Mouse (Mus musculus): ENCODE results near the gene Lypd6b. TPM values are rescaled to one million over a fixed set of nuclear protein-coding genes. Genes with fewer than 3 reads are reported as not detected.

Gene Lypd6b
- polyA plus RNA-seq, 1 experiment from 2014 or later = 0.92 TPM

- H3K27me3 ChIP-seq (ENCODE audit: control insufficient read depth, insufficient read depth, low read length) = no peaks in the 10 kb centered on the region
- no peaks in the 10 kb centered on the region; the same call in 1 of the 2 replicates for H3K36me3 ChIP-seq (ENCODE audit: control insufficient read depth, insufficient read depth, low read length)
- H3K4me2 ChIP-seq (ENCODE audit: low read depth, low read length, severe bottlenecking) = no peak overlapping the region
- H3K4me1 ChIP-seq (replicated peaks; ENCODE audit: control insufficient read depth, insufficient read depth, low read length) = no peaks in the 10 kb centered on the region
- H3K9me3 ChIP-seq (ENCODE audit: control insufficient read depth, low read length) = no peaks in the 10 kb centered on the region
- no peak overlapping the region for H3K4me3 ChIP-seq (ENCODE audit: low read depth, low read length)
- no peak overlapping the region for H3K9ac ChIP-seq (ENCODE audit: low read length)
- ATAC-seq (replicated peaks; ENCODE audit: low FRiP score) (no peak), DNase-seq (ENCODE audit: low spot score) (no peak)
- no peak overlapping the region for H3K27ac ChIP-seq (ENCODE audit: low read depth, low read length)
- 84% methylated on average over 4 of the region's 4 CpGs for WGBS
Measured at GRCm38 (mm10) chr2:49776407-49776806, 11.1 kb upstream of the Lypd6b start.

- H3K4me1 ChIP-seq (replicated peaks; ENCODE audit: control insufficient read depth, insufficient read depth, low read length) = no peaks in the 10 kb centered on the region
- H3K4me2 ChIP-seq (ENCODE audit: low read depth, low read length, severe bottlenecking) = peak overlapping the region; percentile 100
- DNase-seq (ENCODE audit: low spot score) (no peak), ATAC-seq (replicated peaks; ENCODE audit: low FRiP score) (peak; percentile 69)
- 1% methylated on average over 14 of the region's 14 CpGs for WGBS
- H3K27ac ChIP-seq (ENCODE audit: low read depth, low read length) = no peak overlapping the region
- H3K9ac ChIP-seq (ENCODE audit: low read length) = peak overlapping the region; percentile 67
- H3K4me3 ChIP-seq (ENCODE audit: low read depth, low read length) = peak overlapping the region; percentile 60
- H3K9me3 ChIP-seq (ENCODE audit: control insufficient read depth, low read length) = no peaks in the 10 kb centered on the region
- no peaks in the 10 kb centered on the region for H3K36me3 ChIP-seq (ENCODE audit: control insufficient read depth, insufficient read depth, low read length)
- peaks cover 31% of the 10 kb centered on the region for H3K27me3 ChIP-seq (ENCODE audit: control insufficient read depth, insufficient read depth, low read length)
Measured at GRCm38 (mm10) chr2:49788051-49788418, 547 bp downstream of the Lypd6b start.

GRCm38 (mm10) chr2:49788643-49789042 lies 1.2 kb downstream of the Lypd6b start:
- 15% methylated on average over 3 of the region's 3 CpGs for WGBS
- H3K4me3 ChIP-seq (ENCODE audit: low read depth, low read length) = no peak overlapping the region
- DNase-seq (ENCODE audit: low spot score) = no peak
- H3K27me3 ChIP-seq (ENCODE audit: control insufficient read depth, insufficient read depth, low read length) = peaks cover 31% of the 10 kb centered on the region
- no peak overlapping the region for H3K4me2 ChIP-seq (ENCODE audit: low read depth, low read length, severe bottlenecking)
- H3K9me3 ChIP-seq (ENCODE audit: control insufficient read depth, low read length) = no peaks in the 10 kb centered on the region
- H3K4me1 ChIP-seq (replicated peaks; ENCODE audit: control insufficient read depth, insufficient read depth, low read length) = no peaks in the 10 kb centered on the region
- ATAC-seq (replicated peaks; ENCODE audit: low FRiP score) = no peak
- H3K36me3 ChIP-seq (ENCODE audit: control insufficient read depth, insufficient read depth, low read length) = no peaks in the 10 kb centered on the region
- no peak overlapping the region for H3K9ac ChIP-seq (ENCODE audit: low read length)
- H3K27ac ChIP-seq (ENCODE audit: low read depth, low read length) = no peak overlapping the region

GRCm38 (mm10) chr2:49789078-49789477 lies 1.6 kb downstream of the Lypd6b start:
- Histone ChIP-seq H3K9ac (ENCODE audit: low read length) (no peak overlapping the region), H3K27ac (ENCODE audit: low read depth, low read length) (no peak overlapping the region), H3K4me2 (ENCODE audit: low read depth, low read length, severe bottlenecking) (no peak overlapping the region), H3K36me3 (ENCODE audit: control insufficient read depth, insufficient read depth, low read length) (no peaks in the 10 kb centered on the region), H3K9me3 (ENCODE audit: control insufficient read depth, low read length) (no peaks in the 10 kb centered on the region), H3K4me1 (replicated peaks; ENCODE audit: control insufficient read depth, insufficient read depth, low read length) (no peaks in the 10 kb centered on the region), H3K27me3 (ENCODE audit: control insufficient read depth, insufficient read depth, low read length) (peaks cover 31% of the 10 kb centered on the region), H3K4me3 (ENCODE audit: low read depth, low read length) (no peak overlapping the region)
- 77% methylated on average over 6 of the region's 6 CpGs for WGBS
- ATAC-seq (replicated peaks; ENCODE audit: low FRiP score) = no peak
- no peak for DNase-seq (ENCODE audit: low spot score)

GRCm38 (mm10) chr2:49789504-49789903 lies 2.0 kb downstream of the Lypd6b start:
- H3K4me1 ChIP-seq (replicated peaks; ENCODE audit: control insufficient read depth, insufficient read depth, low read length) = no peaks in the 10 kb centered on the region
- no peak overlapping the region for H3K4me2 ChIP-seq (ENCODE audit: low read depth, low read length, severe bottlenecking)
- peaks cover 31% of the 10 kb centered on the region for H3K27me3 ChIP-seq (ENCODE audit: control insufficient read depth, insufficient read depth, low read length)
- DNase-seq (ENCODE audit: low spot score) (no peak), ATAC-seq (replicated peaks; ENCODE audit: low FRiP score) (no peak)
- no peak overlapping the region for H3K4me3 ChIP-seq (ENCODE audit: low read depth, low read length)
- WGBS = 87% methylated on average over 5 of the region's 5 CpGs
- H3K27ac ChIP-seq (ENCODE audit: low read depth, low read length) = no peak overlapping the region
- H3K9me3 ChIP-seq (ENCODE audit: control insufficient read depth, low read length) = no peaks in the 10 kb centered on the region
- no peak overlapping the region for H3K9ac ChIP-seq (ENCODE audit: low read length)
- no peaks in the 10 kb centered on the region for H3K36me3 ChIP-seq (ENCODE audit: control insufficient read depth, insufficient read depth, low read length)

GRCm38 (mm10) chr2:49797444-49798143 lies 10.1 kb downstream of the Lypd6b start:
- Histone ChIP-seq H3K9me3 (ENCODE audit: control insufficient read depth, low read length) (no peaks in the 10 kb centered on the region), H3K27ac (ENCODE audit: low read depth, low read length) (no peak overlapping the region), H3K9ac (ENCODE audit: low read length) (no peak overlapping the region), H3K4me3 (ENCODE audit: low read depth, low read length) (no peak overlapping the region), H3K4me2 (ENCODE audit: low read depth, low read length, severe bottlenecking) (no peak overlapping the region), H3K27me3 (ENCODE audit: control insufficient read depth, insufficient read depth, low read length) (no peaks in the 10 kb centered on the region), H3K4me1 (replicated peaks; ENCODE audit: control insufficient read depth, insufficient read depth, low read length) (no peaks in the 10 kb centered on the region), H3K36me3 (ENCODE audit: control insufficient read depth, insufficient read depth, low read length) (no peaks in the 10 kb centered on the region)
- WGBS = 68% methylated on average over 14 of the region's 14 CpGs
- DNase-seq (ENCODE audit: low spot score) (no peak), ATAC-seq (replicated peaks; ENCODE audit: low FRiP score) (no peak)

- Histone ChIP-seq H3K27me3 (ENCODE audit: control insufficient read depth, insufficient read depth, low read length) (no peaks in the 10 kb centered on the region), H3K4me3 (ENCODE audit: low read depth, low read length) (no peak overlapping the region), H3K4me2 (ENCODE audit: low read depth, low read length, severe bottlenecking) (no peak overlapping the region), H3K9ac (ENCODE audit: low read length) (no peak overlapping the region), H3K36me3 (ENCODE audit: control insufficient read depth, insufficient read depth, low read length) (no peaks in the 10 kb centered on the region), H3K27ac (ENCODE audit: low read depth, low read length) (no peak overlapping the region), H3K4me1 (replicated peaks; ENCODE audit: control insufficient read depth, insufficient read depth, low read length) (no peaks in the 10 kb centered on the region), H3K9me3 (ENCODE audit: control insufficient read depth, low read length) (no peaks in the 10 kb centered on the region)
- WGBS = 73% methylated on average over 8 of the region's 8 CpGs
- ATAC-seq (replicated peaks; ENCODE audit: low FRiP score) = no peak
- DNase-seq (ENCODE audit: low spot score) = no peak
Measured at GRCm38 (mm10) chr2:49804448-49804847, 17.0 kb downstream of the Lypd6b start.

GRCm38 (mm10) chr2:49805736-49806371 lies 18.4 kb downstream of the Lypd6b start:
- WGBS = 84% methylated on average over 11 of the region's 11 CpGs

GRCm38 (mm10) chr2:49809496-49809895 lies 22.0 kb downstream of the Lypd6b start:
- H3K4me3 ChIP-seq (ENCODE audit: low read depth, low read length) = no peak overlapping the region
- ATAC-seq (replicated peaks; ENCODE audit: low FRiP score) (no peak), DNase-seq (ENCODE audit: low spot score) (no peak)
- H3K27ac ChIP-seq (ENCODE audit: low read depth, low read length) = no peak overlapping the region
- no peaks in the 10 kb centered on the region for H3K9me3 ChIP-seq (ENCODE audit: control insufficient read depth, low read length)
- no peaks in the 10 kb centered on the region for H3K4me1 ChIP-seq (replicated peaks; ENCODE audit: control insufficient read depth, insufficient read depth, low read length)
- H3K27me3 ChIP-seq (ENCODE audit: control insufficient read depth, insufficient read depth, low read length) = no peaks in the 10 kb centered on the region
- WGBS = 92% methylated on average over 6 of the region's 6 CpGs
- no peaks in the 10 kb centered on the region for H3K36me3 ChIP-seq (ENCODE audit: control insufficient read depth, insufficient read depth, low read length)
- no peak overlapping the region for H3K9ac ChIP-seq (ENCODE audit: low read length)
- H3K4me2 ChIP-seq (ENCODE audit: low read depth, low read length, severe bottlenecking) = no peak overlapping the region

More at GRCm38 (mm10) chr2:49805736-49806371, 18.4 kb downstream of the Lypd6b start:
- Histone ChIP-seq H3K27me3 (ENCODE audit: control insufficient read depth, insufficient read depth, low read length) (no peaks in the 10 kb centered on the region), H3K4me1 (replicated peaks; ENCODE audit: control insufficient read depth, insufficient read depth, low read length) (no peaks in the 10 kb centered on the region), H3K4me3 (ENCODE audit: low read depth, low read length) (no peak overlapping the region), H3K4me2 (ENCODE audit: low read depth, low read length, severe bottlenecking) (no peak overlapping the region), H3K9ac (ENCODE audit: low read length) (no peak overlapping the region), H3K27ac (ENCODE audit: low read depth, low read length) (no peak overlapping the region), H3K36me3 (ENCODE audit: control insufficient read depth, insufficient read depth, low read length) (no peaks in the 10 kb centered on the region), H3K9me3 (ENCODE audit: control insufficient read depth, low read length) (no peaks in the 10 kb centered on the region)
- DNase-seq (ENCODE audit: low spot score) (no peak), ATAC-seq (replicated peaks; ENCODE audit: low FRiP score) (no peak)
